Mouse (Mus musculus): ENCODE results near the gene Exosc8. TPM values are rescaled to one million over a fixed set of nuclear protein-coding genes. Genes with fewer than 3 reads are reported as not detected.

The Exosc8 gene
- polyA plus RNA-seq, 1 experiment from 2014 or later: 154 TPM

GRCm38 (mm10) chr3:54756058-54756457, 20.9 kb upstream of the Exosc8 start:
- under 1% methylated on average over 11 of the region's 11 CpGs for WGBS
- H3K9me3 ChIP-seq (ENCODE audit: low read depth, low read length): no peaks in the 10 kb centered on the region
- peak overlapping the region; percentile 84 for H3K27ac ChIP-seq (ENCODE audit: low read depth)
- 0 out of 2 replicates have a peak, but pooled peaks cover 6% of the 10 kb centered on the region for H3K36me3 ChIP-seq (ENCODE audit: insufficient read depth)
- H3K4me2 ChIP-seq: peak overlapping the region; percentile 99
- peak overlapping the region; percentile 74 for H3K9ac ChIP-seq
- 0 out of 2 replicates have a peak, but pooled peaks cover 4% of the 10 kb centered on the region for H3K27me3 ChIP-seq (ENCODE audit: insufficient read depth, low read length)
- ATAC-seq (ENCODE audit: insufficient read depth) (peak; percentile 63), DNase-seq (peak; percentile 67)
- H3K4me1 ChIP-seq (ENCODE audit: insufficient read depth): peaks cover 24% of the 10 kb centered on the region; the same call in 1 of the 2 replicates
- H3K4me3 ChIP-seq (ENCODE audit: low read depth, low read length): peak overlapping the region; percentile 79
- TF ChIP-seq CTCF (IDR thresholded peaks at IDR 0.05; ENCODE audit: low read depth): 0 out of 2 replicates have a peak, but pooled peaks have one; percentile 15

GRCm38 (mm10) chr3:54755145-54756041, 20.2 kb upstream of the Exosc8 start, which contains the start of gene Smad9:
Gene Smad9 (plus strand): TSS chr3:54755582.
- H3K4me3 ChIP-seq (ENCODE audit: low read depth, low read length): peak within 1 kb of the TSS; percentile 79
- DNase-seq (peak; percentile 90), ATAC-seq (ENCODE audit: insufficient read depth) (peak; percentile 85)
- under 1% methylated on average over 60 of the region's 66 CpGs for WGBS
- H3K36me3 ChIP-seq (ENCODE audit: insufficient read depth): peaks cover 12% of the 10 kb centered on the region
- H3K9me3 ChIP-seq (ENCODE audit: low read depth, low read length): no peaks in the 10 kb centered on the region
- H3K4me1 ChIP-seq (ENCODE audit: insufficient read depth): peaks cover 17% of the 10 kb centered on the region; the same call in 1 of the 2 replicates
- H3K9ac ChIP-seq: peak within 1 kb of the TSS; percentile 74
- no peak for TF ChIP-seq CTCF (IDR thresholded peaks at IDR 0.05; ENCODE audit: low read depth)
- peak within 1 kb of the TSS; percentile 84 for H3K27ac ChIP-seq (ENCODE audit: low read depth)
- 0 out of 2 replicates have a peak, but pooled peaks cover 4% of the 10 kb centered on the region for H3K27me3 ChIP-seq (ENCODE audit: insufficient read depth, low read length)
- peak within 1 kb of the TSS; percentile 99 for H3K4me2 ChIP-seq

- ATAC-seq (ENCODE audit: insufficient read depth) (no peak), DNase-seq (no peak)
- H3K9ac ChIP-seq: no peak overlapping the region
- H3K36me3 ChIP-seq (ENCODE audit: insufficient read depth): peaks cover 31% of the 10 kb centered on the region
- 0 out of 2 replicates have a peak, but pooled peaks cover 4% of the 10 kb centered on the region for H3K27me3 ChIP-seq (ENCODE audit: insufficient read depth, low read length)
- H3K27ac ChIP-seq (ENCODE audit: low read depth): no peak overlapping the region
- WGBS: 55% methylated on average over 4 of the region's 4 CpGs
- H3K4me1 ChIP-seq (ENCODE audit: insufficient read depth): peaks cover 16% of the 10 kb centered on the region; the same call in 1 of the 2 replicates
- no peak for TF ChIP-seq CTCF (IDR thresholded peaks at IDR 0.05; ENCODE audit: low read depth)
- H3K9me3 ChIP-seq (ENCODE audit: low read depth, low read length): no peaks in the 10 kb centered on the region
- H3K4me3 ChIP-seq (ENCODE audit: low read depth, low read length): no peak overlapping the region
- H3K4me2 ChIP-seq: no peak overlapping the region
Observed at GRCm38 (mm10) chr3:54753411-54753810, 18.2 kb upstream of the Exosc8 start.

GRCm38 (mm10) chr3:54745799-54746198, 10.6 kb upstream of the Exosc8 start:
- DNase-seq (peak; percentile 53), ATAC-seq (ENCODE audit: insufficient read depth) (0 out of 2 replicates have a peak, but pooled peaks have one; percentile 11)
- Histone ChIP-seq H3K4me3 (ENCODE audit: low read depth, low read length) (no peak overlapping the region), H3K36me3 (ENCODE audit: insufficient read depth) (peaks cover 97% of the 10 kb centered on the region), H3K9me3 (ENCODE audit: low read depth, low read length) (no peaks in the 10 kb centered on the region), H3K9ac (no peak overlapping the region), H3K27me3 (ENCODE audit: insufficient read depth, low read length) (no peaks in the 10 kb centered on the region), H3K4me1 (ENCODE audit: insufficient read depth) (no peaks in the 10 kb centered on the region), H3K4me2 (no peak overlapping the region), H3K27ac (ENCODE audit: low read depth) (no peak overlapping the region)
- 46% methylated on average over 5 of the region's 5 CpGs for WGBS
- peak; percentile 64 for TF ChIP-seq CTCF (IDR thresholded peaks at IDR 0.05; ENCODE audit: low read depth)

GRCm38 (mm10) chr3:54741965-54742364, 6.8 kb upstream of the Exosc8 start:
- Histone ChIP-seq H3K9ac (no peak overlapping the region), H3K4me3 (ENCODE audit: low read depth, low read length) (no peak overlapping the region), H3K36me3 (ENCODE audit: insufficient read depth) (peaks cover 75% of the 10 kb centered on the region), H3K27me3 (ENCODE audit: insufficient read depth, low read length) (no peaks in the 10 kb centered on the region), H3K27ac (ENCODE audit: low read depth) (no peak overlapping the region), H3K9me3 (ENCODE audit: low read depth, low read length) (no peaks in the 10 kb centered on the region), H3K4me1 (ENCODE audit: insufficient read depth) (no peaks in the 10 kb centered on the region), H3K4me2 (no peak overlapping the region)
- 94% methylated on average over 11 of the region's 11 CpGs for WGBS
- DNase-seq (no peak), ATAC-seq (ENCODE audit: insufficient read depth) (no peak)
- no peak for TF ChIP-seq CTCF (IDR thresholded peaks at IDR 0.05; ENCODE audit: low read depth)

GRCm38 (mm10) chr3:54737317-54737716, 2.1 kb upstream of the Exosc8 start:
- no peak overlapping the region for H3K9ac ChIP-seq
- ATAC-seq (ENCODE audit: insufficient read depth): no peak
- peaks cover 39% of the 10 kb centered on the region for H3K36me3 ChIP-seq (ENCODE audit: insufficient read depth)
- no peak overlapping the region for H3K4me2 ChIP-seq
- no peaks in the 10 kb centered on the region for H3K9me3 ChIP-seq (ENCODE audit: low read depth, low read length)
- no peaks in the 10 kb centered on the region for H3K27me3 ChIP-seq (ENCODE audit: insufficient read depth, low read length)
- TF ChIP-seq CTCF (IDR thresholded peaks at IDR 0.05; ENCODE audit: low read depth): no peak
- DNase-seq: no peak
- no peak overlapping the region for H3K4me3 ChIP-seq (ENCODE audit: low read depth, low read length)
- H3K4me1 ChIP-seq (ENCODE audit: insufficient read depth): no peaks in the 10 kb centered on the region
- 86% methylated on average over 8 of the region's 8 CpGs for WGBS
- no peak overlapping the region for H3K27ac ChIP-seq (ENCODE audit: low read depth)
